Mouse (Mus musculus) ES-Bruce4 (cell line): Measurements from ENCODE around the gene Cacna1g. TPM values are rescaled to one million over a fixed set of nuclear protein-coding genes. Genes with fewer than 3 reads are reported as not detected.

Source experiments
- H3K27ac ChIP-seq: 2 replicates; pipeline ENCODE4 v1.5.1; 2012; ENCODE audit warnings: low read length, inconsistent platforms; ENCODE audit not compliant: insufficient read depth
- H3K27me3 ChIP-seq: 2 replicates; pipeline ENCODE4 v1.6.1; 2012; ENCODE audit warnings: mild to moderate bottlenecking, low read length, inconsistent platforms; ENCODE audit not compliant: control insufficient read depth, poor library complexity, insufficient read depth, severe bottlenecking
- H3K36me3 ChIP-seq: 2 replicates; pipeline ENCODE4 v1.6.1; 2012; ENCODE audit warnings: inconsistent platforms, mild to moderate bottlenecking, low read length, moderate library complexity; ENCODE audit not compliant: control insufficient read depth, poor library complexity, insufficient read depth, severe bottlenecking
- H3K4me1 ChIP-seq: one replicate; pipeline ENCODE4 v1.8.1; 2011; ENCODE audit warnings: low read length; ENCODE audit not compliant: control insufficient read depth, insufficient read depth
- H3K4me3 ChIP-seq: 2 replicates; pipeline ENCODE4 v1.5.1; 2011; ENCODE audit warnings: low read depth, mild to moderate bottlenecking, low read length
- H3K9ac ChIP-seq: 2 replicates; pipeline ENCODE4 v1.6.1; 2012; ENCODE audit warnings: low read depth, mild to moderate bottlenecking, inconsistent platforms; ENCODE audit not compliant: poor library complexity, severe bottlenecking
- H3K9me3 ChIP-seq: replicated peaks from 2 replicates; pipeline ENCODE4 v1.6.1; 2012; ENCODE audit warnings: mild to moderate bottlenecking, low read length, inconsistent platforms; ENCODE audit not compliant: control insufficient read depth, poor library complexity, insufficient read depth, severe bottlenecking
- CTCF ChIP-seq: IDR thresholded peaks from one replicate; pipeline ENCODE4 v1.8.1; 2011; ENCODE audit warnings: low read depth, low read length
- EP300 ChIP-seq: IDR thresholded peaks from 2 replicates; pipeline ENCODE4 v1.6.1; 2011; ENCODE audit warnings: low read depth, low read length; ENCODE audit not compliant: insufficient read depth
- POLR2A ChIP-seq: IDR thresholded peaks from one replicate; pipeline ENCODE4 v1.8.1; 2011; ENCODE audit warnings: low read length; ENCODE audit not compliant: insufficient read depth
- polyA plus RNA-seq: library from polyadenylated mRNA; stranded (reverse); fragments of >200 nt; gene quantifications from 2 replicates; pipeline ENCODE4 v1.2.4, GENCODE M21; 2011; ENCODE audit warnings: low read depth; ENCODE audit not compliant: missing spikeins, insufficient read depth, insufficient read length

Cacna1g gene
- polyA plus RNA-seq, 1 experiment: 2.9 TPM

DNA sequence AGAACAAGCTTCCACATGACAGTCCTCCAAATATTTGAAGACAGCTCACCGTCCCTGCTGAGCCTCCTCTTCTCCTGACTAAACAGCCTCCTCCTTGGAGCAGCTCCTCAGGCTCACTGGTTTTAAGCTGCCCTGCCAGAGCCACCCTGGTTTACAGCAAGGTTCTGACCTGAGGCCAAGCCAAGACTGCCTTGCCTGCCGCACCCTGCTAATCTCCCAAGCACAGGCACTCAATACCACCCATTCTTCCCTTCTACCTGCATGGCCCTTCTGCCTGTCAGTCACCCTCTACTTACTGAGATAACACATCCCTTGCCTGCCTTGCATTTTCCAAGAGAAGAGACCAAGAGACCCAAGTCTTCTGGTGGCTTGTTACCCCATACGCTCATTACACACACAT is 17.7 kb downstream of the Cacna1g start:
- Histone ChIP-seq H3K27ac (no peak overlapping the region), H3K27me3 (no peaks in the 10 kb centered on the region), H3K9ac (no peak overlapping the region), H3K4me3 (no peak overlapping the region), H3K36me3 (no peaks in the 10 kb centered on the region), H3K4me1 (no peaks in the 10 kb centered on the region), H3K9me3 (no peaks in the 10 kb centered on the region)
- no peak for TF ChIP-seq CTCF
- no peak for TF ChIP-seq EP300
- TF ChIP-seq POLR2A: no peak

DNA sequence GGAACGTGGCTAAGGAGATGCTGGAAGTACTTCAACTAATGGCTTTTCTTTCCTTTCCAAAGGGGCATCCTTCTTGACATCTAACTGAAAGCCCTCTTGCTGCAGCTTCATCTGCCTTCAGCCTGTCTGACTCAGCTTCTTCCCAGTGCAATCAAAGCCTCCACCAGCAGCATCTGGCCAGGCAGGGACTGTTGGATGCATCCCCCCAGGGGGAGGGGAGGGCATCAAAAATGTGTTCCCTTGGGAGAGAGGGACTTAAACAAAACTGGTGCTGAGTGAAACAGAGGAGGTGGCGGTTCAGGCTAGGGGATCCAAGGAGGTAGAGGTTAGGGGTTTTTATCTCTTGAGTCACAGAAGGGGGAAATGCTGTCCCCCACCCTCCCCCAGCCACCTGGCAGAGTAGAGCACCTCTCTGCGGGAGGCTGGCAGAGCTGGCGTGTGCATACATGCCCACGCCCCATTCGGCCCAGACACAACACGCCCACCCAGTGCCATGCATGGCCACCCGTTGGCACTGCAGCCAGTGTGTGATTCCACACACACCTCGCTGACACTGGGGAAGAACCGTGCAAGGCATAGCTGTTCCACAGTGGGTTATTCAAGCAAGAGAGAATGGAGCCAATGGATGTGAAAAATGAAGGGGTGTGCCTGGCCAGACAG is 18.7 kb downstream of the Cacna1g start:
- TF ChIP-seq EP300 (no peak), POLR2A (no peak), CTCF (no peak)
- no peaks in the 10 kb centered on the region for H3K9me3 ChIP-seq
- no peak overlapping the region for H3K9ac ChIP-seq
- no peak overlapping the region for H3K4me3 ChIP-seq
- H3K4me1 ChIP-seq: no peaks in the 10 kb centered on the region
- no peaks in the 10 kb centered on the region for H3K36me3 ChIP-seq
- no peak overlapping the region for H3K27ac ChIP-seq
- H3K27me3 ChIP-seq: no peaks in the 10 kb centered on the region

DNA sequence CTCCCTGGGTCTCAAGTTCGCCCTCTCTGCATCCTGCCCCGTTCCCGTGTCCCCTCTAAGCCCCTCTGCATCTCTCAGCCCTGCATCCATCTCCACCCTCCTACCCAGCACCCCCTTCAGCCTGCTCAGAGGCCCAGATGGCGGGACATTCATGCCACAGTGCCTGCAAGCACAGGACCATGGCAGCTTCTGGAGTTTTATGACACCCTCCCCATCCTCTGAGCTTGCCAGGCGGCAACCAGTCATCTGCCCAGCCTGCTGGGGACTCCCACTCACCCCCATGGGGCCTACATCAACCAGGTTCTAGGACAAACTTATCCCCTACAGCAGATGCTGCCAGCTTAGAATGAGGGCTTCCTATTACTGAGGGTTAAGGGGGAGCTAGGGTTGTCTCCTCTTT is 19.2 kb downstream of the Cacna1g start:
- TF ChIP-seq EP300 (no peak), POLR2A (no peak), CTCF (no peak)

DNA sequence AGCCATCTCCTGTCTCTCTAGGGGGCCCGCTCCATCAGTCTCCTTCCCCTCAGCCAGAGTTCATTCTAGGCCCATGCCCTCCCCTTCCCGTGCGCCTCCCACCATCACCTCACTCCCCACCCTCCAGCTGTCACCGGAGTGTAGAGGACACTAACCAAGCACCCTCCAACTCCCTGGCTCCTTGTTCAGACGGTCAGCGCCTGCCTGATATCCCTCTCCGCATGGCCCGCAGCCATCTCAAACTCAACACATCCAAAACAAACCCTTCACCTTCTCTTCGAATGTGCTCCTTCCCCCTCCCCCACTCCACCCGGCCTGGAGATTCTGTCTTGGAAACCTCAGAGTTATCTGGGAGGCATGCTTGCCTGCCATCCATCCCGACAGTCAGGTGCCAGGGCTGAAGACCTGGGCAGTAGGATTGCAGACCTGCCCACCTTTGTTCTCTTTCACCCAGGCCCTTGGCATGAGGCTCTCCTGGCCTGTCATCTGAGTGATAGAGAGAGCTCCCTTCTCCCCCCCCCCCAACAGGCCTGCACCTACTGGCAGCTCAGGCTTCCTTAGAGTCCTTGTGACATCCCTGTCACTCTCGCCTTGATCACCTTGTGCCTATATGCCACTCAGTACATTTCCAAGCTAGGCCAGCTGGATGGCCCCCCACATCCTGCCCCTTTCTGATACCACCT is 22.8 kb downstream of the Cacna1g start:
- no peak overlapping the region for H3K9ac ChIP-seq
- H3K27ac ChIP-seq: no peak overlapping the region
- no peaks in the 10 kb centered on the region for H3K4me1 ChIP-seq
- H3K36me3 ChIP-seq: no peaks in the 10 kb centered on the region
- TF ChIP-seq POLR2A (no peak), EP300 (no peak), CTCF (no peak)
- H3K9me3 ChIP-seq: no peaks in the 10 kb centered on the region
- H3K4me3 ChIP-seq: no peak overlapping the region
- H3K27me3 ChIP-seq: no peaks in the 10 kb centered on the region

More for the DNA sequence above, 19.2 kb downstream of the Cacna1g start:
- no peaks in the 10 kb centered on the region for H3K4me1 ChIP-seq
- H3K27me3 ChIP-seq: no peaks in the 10 kb centered on the region
- H3K27ac ChIP-seq: no peak overlapping the region
- H3K9ac ChIP-seq: no peak overlapping the region
- no peaks in the 10 kb centered on the region for H3K36me3 ChIP-seq
- no peak overlapping the region for H3K4me3 ChIP-seq
- H3K9me3 ChIP-seq: no peaks in the 10 kb centered on the region

DNA sequence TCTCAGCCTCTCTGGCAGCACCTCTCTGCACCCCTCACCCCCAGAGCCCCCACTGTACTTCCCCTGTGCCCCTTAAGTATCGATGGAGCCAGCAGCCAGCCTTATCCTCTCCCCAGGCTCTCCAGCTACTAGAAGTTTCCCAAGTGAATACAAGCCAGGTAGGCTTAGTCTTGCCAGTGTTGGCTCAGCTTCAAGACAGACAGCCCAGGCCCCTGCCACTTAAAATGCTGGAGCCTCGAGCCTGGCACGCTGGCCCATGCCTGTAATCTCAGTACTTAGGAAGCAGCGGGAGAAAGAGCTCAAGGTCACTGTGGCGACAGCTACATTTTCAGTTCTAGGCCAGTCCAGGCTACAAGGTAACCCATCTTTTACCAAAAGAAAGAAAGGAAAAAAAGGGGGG is 24.1 kb downstream of the Cacna1g start:
- no peaks in the 10 kb centered on the region for H3K4me1 ChIP-seq
- no peaks in the 10 kb centered on the region for H3K36me3 ChIP-seq
- TF ChIP-seq POLR2A: no peak
- no peak for TF ChIP-seq CTCF
- no peak for TF ChIP-seq EP300
- H3K4me3 ChIP-seq: no peak overlapping the region
- no peak overlapping the region for H3K9ac ChIP-seq
- no peaks in the 10 kb centered on the region for H3K9me3 ChIP-seq
- no peak overlapping the region for H3K27ac ChIP-seq
- no peaks in the 10 kb centered on the region for H3K27me3 ChIP-seq

DNA sequence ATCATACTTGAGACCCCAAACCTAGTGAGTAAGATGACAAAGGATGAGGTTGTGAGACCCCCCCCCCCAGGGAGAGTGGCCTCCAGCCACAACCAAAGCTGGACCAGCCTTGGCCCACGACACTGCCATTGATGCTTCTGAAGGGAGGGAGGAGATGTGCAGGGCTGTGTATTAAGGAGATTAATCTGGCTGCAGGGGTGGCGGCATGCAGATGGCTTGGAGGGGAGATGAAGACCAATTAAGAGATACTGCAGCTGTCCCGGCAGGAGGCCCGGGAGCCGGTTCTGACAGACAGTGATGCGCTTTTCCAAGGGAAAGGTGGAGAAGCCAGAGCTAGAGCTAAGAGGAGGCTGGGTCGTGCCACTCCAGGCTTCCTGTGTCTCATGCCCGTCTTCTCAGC is 24.8 kb downstream of the Cacna1g start:
- Histone ChIP-seq H3K9ac (no peak overlapping the region), H3K4me3 (no peak overlapping the region), H3K36me3 (no peaks in the 10 kb centered on the region), H3K4me1 (no peaks in the 10 kb centered on the region), H3K27ac (no peak overlapping the region), H3K9me3 (no peaks in the 10 kb centered on the region), H3K27me3 (no peaks in the 10 kb centered on the region)
- TF ChIP-seq CTCF (no peak), EP300 (no peak), POLR2A (no peak)
